Mouse (Mus musculus) liver, embryonic 18 days (tissue): ENCODE measurements around the gene Gm10665. TPM values are rescaled to one million over a fixed set of nuclear protein-coding genes. Genes with fewer than 3 reads are reported as not detected.

Experiments
- polyA plus RNA-seq: library from polyadenylated mRNA; depleted of rRNA; stranded (reverse); fragments of >200 nt; gene quantifications from 2 replicates; pipeline ENCODE4 v1.2.3, GENCODE M21; 2012; rRNA removed

The Gm10665 gene
- polyA plus RNA-seq, result not detected in 2 replicates

GRCm38 (mm10) chr7:22463975-22464374 is at the start of gene Gm10665:
TSS of gene Gm10665 (minus strand) at chr7:22464075.

GRCm38 (mm10) chr7:22499578-22499977 is 35.7 kb upstream of the Gm10665 start, which contains the start of gene Vmn1r151:
TSS of gene Vmn1r151 (minus strand) at chr7:22499678.

GRCm38 (mm10) chr7:22438129-22438528 is 25.7 kb downstream of the Gm10665 start, which contains the start of gene Vmn1r149:
TSS of gene Vmn1r149 (minus strand) at chr7:22438229.

GRCm38 (mm10) chr7:22413283-22413682 is 50.6 kb downstream of the Gm10665 start, which contains the start of gene Vmn1r148:
TSS of gene Vmn1r148 (plus strand) at chr7:22413583.

Other genes with a start within 250 kb of the Gm10665 start
- gene Gm8453, start 234.6 kb downstream of the Gm10665 start, polyA plus RNA-seq, result not detected in 2 replicates
- not detected in 2 replicates for gene Gm4187, start 134.4 kb downstream of the Gm10665 start, polyA plus RNA-seq
- not detected in 2 replicates for gene Gm8660, start 93.0 kb downstream of the Gm10665 start, polyA plus RNA-seq
- gene Vmn1r148, start 50.5 kb downstream of the Gm10665 start, polyA plus RNA-seq, result not detected in 2 replicates
- not detected in 2 replicates for gene Vmn1r149, start 25.8 kb downstream of the Gm10665 start, polyA plus RNA-seq
- gene Vmn1r151, start 35.6 kb upstream of the Gm10665 start, polyA plus RNA-seq, result not detected in 2 replicates
- not detected in 2 replicates for gene Vmn1r152, start 58.9 kb upstream of the Gm10665 start, polyA plus RNA-seq
- not detected in 2 replicates for gene Gm8677, start 70.8 kb upstream of the Gm10665 start, polyA plus RNA-seq
- gene Gm4201, start 101.3 kb upstream of the Gm10665 start, polyA plus RNA-seq, result not detected in 2 replicates
- not detected in 2 replicates for gene Gm4565, start 124.1 kb upstream of the Gm10665 start, polyA plus RNA-seq
- not detected in 2 replicates for gene Vmn1r155, start 193.9 kb upstream of the Gm10665 start, polyA plus RNA-seq
- gene Gm8693, start 228.2 kb upstream of the Gm10665 start, polyA plus RNA-seq, result not detected in 2 replicates